Mouse (Mus musculus) left cerebral cortex, adult 9 months (tissue): ENCODE data around the gene Serpinb9c.
"Not testable (repeated sequence)": the region's sequence is repeated elsewhere in the genome, so short reads cannot be mapped to it uniquely, and the experiment has no call there.

Experiments used
- DNase-seq, 2 experiments: peaks; one replicate each; pipeline ENCODE4 v3.0.0; 2022; ENCODE audit warnings: low spot score in 2 of 2

Gene Serpinb9c

DNA sequence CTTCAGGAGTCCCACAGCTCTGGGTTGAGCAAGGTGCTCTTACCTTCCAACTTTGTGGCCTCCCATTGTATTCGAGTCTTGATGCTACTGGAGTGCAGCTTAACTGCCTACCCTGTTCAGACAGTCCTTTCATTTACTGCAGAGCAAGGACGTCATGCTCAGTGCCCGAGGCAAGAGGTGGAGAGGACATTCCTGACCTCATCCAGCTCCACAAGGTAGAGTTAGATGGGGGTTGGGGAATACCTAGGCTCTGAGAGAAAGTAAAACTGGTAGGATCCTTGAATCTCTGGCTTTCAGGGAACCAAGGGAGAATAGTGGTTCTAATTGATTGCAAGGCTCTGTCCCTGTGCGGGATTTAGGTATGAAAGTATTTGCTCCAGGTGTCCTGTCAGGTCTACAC, at the start of gene Serpinb9c:
Serpinb9c (minus strand) TSS at position 101 of the 400 bp plus-strand sequence.
- DNase-seq, result no peak

DNA sequence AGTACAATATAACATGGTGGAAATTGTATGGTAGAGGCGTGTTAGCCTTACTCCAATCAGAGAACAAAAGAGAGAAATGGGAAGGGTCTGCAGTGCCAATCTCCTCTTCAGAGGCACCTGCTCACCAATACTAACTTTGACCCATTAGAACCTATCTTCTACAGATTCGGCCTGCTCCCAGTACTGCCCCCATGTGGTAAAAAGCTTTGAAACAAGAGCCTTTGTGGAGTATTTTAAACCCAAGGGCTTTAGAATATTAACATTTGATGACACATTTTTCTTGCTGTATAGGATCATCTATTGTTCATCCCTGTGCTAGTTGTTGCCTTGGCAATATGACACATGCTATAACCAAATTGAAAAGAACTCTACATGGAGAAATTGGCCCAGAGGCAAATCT, 40.2 kb upstream of the Serpinb9c start:
- no peak for DNase-seq

DNA sequence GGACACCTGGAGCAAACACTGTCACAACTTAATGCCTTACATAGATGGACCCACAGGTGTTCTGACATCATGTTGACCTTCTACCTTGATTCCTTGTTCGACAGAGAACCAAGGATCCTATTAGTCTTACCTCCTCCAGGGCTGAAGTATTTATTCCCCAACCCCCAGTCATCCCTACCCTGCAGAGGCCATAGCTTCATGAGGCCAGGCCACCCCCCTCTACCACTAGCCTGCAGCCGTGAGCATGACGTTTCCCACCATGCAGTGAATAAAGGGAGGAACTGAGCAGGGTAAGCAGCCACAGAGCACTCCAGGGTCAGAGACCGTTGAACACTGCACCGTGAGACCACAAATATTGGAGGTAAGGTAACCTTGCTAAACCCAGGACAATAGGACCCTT, 33.1 kb upstream of the Serpinb9c start, which contains the start of gene Serpinb9d:
Serpinb9d (plus strand) TSS at position 301 of the 400 bp plus-strand sequence.
- no peak for DNase-seq

DNA sequence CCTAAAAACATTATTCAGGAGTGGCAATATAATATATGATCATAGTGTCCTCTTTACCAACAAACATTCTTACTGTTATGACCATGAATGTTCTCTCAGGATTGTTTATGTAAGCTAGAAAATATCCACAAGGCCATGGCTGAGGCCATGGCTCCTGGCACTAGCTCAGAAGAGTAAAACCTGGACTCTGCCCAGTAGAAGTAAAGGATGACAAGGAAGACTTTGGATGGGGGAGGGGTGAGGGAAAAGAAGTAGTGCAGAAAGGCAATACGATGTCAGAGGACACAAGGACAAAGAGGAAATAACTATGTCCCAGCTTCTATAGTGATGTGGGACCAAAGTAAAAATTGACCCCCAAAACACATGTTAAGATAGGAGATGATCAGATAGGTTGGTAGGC, 30.9 kb upstream of the Serpinb9c start:
- not testable (repeated sequence) for DNase-seq

DNA sequence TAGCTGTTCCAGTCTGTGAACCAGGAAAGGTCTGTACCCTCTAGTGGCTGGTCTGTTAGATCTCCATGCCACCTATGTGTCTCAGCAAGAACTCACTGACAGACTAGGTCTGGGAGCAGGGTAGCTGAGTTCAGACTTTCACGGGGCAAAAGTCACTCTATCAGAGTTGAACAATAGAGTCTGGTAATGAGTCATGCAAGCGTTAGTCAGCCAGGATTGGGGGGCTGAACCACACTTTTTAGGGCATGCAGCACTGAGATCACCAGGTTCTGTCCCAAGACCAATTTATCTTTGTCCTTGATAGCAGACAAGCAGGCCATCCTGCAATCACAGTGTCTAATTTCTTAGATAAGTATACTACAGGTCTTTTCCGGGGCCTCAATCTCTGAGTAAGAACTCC, 18.1 kb downstream of the Serpinb9c start:
- no peak for DNase-seq

DNA sequence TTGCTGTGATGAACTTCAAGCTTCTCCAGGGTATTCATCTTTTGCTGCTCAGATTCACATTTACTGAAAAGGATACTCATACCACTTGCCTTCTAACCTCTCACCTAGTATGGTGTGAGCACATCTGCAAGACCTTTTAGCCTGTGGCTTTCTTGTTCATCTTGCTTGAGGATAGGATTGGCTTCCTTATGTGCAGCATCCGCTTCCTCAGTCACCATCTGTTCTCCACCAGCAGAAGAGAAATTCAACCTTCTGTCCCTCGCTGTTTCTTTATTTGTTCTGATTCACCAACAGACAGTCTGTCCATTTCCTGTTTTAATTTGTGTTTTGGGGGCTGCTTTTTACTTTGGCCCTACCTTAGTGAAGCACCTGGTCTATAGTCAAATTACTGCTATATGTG, 21.8 kb downstream of the Serpinb9c start:
- peak in 1 of 2 experiments; percentile 20 for DNase-seq

DNA sequence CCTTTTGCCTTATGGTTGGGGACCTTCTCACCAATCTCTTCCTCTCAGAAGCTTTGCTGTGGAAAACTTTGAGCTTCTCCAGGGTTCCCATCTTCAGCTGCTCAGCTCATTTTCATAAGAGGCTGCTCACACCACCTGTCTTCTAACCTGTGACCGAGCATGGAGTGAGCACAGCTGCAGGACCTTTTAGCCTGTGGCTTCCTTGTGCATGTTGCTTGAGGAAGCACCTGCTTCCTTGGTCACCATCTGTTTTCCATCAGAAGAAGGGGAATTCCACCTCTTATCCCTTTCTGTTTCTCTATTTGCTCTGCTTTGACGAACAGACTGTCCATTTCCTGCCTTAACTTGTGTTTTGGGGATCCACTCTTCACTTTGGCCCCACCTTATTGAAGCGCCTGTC, 46.5 kb downstream of the Serpinb9c start:
- DNase-seq, result no peak

DNA sequence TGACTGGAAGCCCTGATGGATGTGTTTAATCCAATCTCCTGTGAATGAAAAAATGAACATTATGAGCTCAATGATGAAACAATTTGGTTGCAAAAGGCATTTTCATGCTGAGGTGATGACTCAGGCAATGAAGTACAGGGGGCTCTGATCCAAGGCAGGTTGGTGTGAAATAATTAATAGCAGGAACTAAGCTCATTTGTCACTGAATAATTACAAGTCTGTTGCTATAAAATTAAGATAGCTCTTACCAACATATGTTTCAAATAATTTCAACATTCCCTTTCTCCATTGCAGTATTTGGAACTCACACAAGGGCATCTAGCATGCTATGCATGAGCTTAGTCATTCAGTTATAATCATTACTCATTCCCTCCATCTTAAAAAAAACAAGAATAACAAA, 53.9 kb downstream of the Serpinb9c start:
- DNase-seq, result no peak
